Mouse (Mus musculus) megakaryocyte, embryonic 14.5 days (primary cell): ENCODE measurements at regions not wholly inside any gene's neighbourhood (a gene's known extent, or its start where the extent isn't known, plus 50 kb on each side); places are given as distances from the start of the nearest gene placed in this dataset.

Experiments
- FLI1 ChIP-seq: IDR thresholded peaks from 2 replicates; pipeline ENCODE4 v1.6.1; 2012; ENCODE audit warnings: low read length, inconsistent platforms, mixed read lengths
- GATA1 ChIP-seq: IDR thresholded peaks from 3 replicates; pipeline ENCODE4 v1.6.1; 2012; ENCODE audit warnings: mixed read lengths, low read length, inconsistent platforms, borderline replicate concordance

- TF ChIP-seq GATA1 = no peak
- TF ChIP-seq FLI1 = no peak
Observed at GRCm38 (mm10) chr3:21673466-21673865, 403.0 kb upstream of the Tbl1xr1 start.
